Comparison of ENCODE assay signal across 8 mouse cellular contexts in genomic region chr2:77309313-77309712, GRCm38 (mm10). TPM values are rescaled to one million over a fixed set of nuclear protein-coding genes. Genes with fewer than 3 reads are reported as not detected.
DNase-seq lines count a peak whose midpoint lies in the region; ATAC-seq and TF ChIP-seq lines count a peak whose summit lies in the region.

No protein-coding gene starts in this region.

- H3K9me3 ChIP-seq in heart, embryonic 11.5 days (replicated peaks; ENCODE audit: control insufficient read depth, low read length) = no peaks in the 10 kb centered on the region
- H3K9me3 ChIP-seq in ES-Bruce4 (replicated peaks; ENCODE audit: control insufficient read depth, insufficient read depth, low read length, poor library complexity, severe bottlenecking) = no peaks in the 10 kb centered on the region
- no peaks in the 10 kb centered on the region for H3K9me3 ChIP-seq in limb, embryonic 11.5 days (ENCODE audit: control insufficient read depth, low read length)

- TF ChIP-seq CTCF in ES-Bruce4 (IDR thresholded peaks at IDR 0.05; ENCODE audit: low read depth, low read length) = peak; percentile 84
- TF ChIP-seq CTCF in heart, adult 2 months (IDR thresholded peaks at IDR 0.05) = peak; percentile 88

- H3K36me3 ChIP-seq in heart, embryonic 11.5 days (ENCODE audit: control insufficient read depth, insufficient read depth, low read length) = no peaks in the 10 kb centered on the region
- no peaks in the 10 kb centered on the region for H3K36me3 ChIP-seq in ES-Bruce4 (ENCODE audit: control insufficient read depth, insufficient read depth, low read length, poor library complexity, severe bottlenecking)
- H3K36me3 ChIP-seq in heart, adult 2 months (ENCODE audit: control insufficient read depth, insufficient read depth, low read length) = peaks cover 4% of the 10 kb centered on the region
- no peaks in the 10 kb centered on the region for H3K36me3 ChIP-seq in limb, embryonic 11.5 days (ENCODE audit: control insufficient read depth, insufficient read depth, low read length)

- H3K4me3 ChIP-seq in heart, embryonic 11.5 days (ENCODE audit: low read depth, low read length) = no peak overlapping the region
- no peak overlapping the region; the same call in 1 of the 2 replicates for H3K4me3 ChIP-seq in ES-Bruce4 (ENCODE audit: low read depth, low read length)
- no peak overlapping the region for H3K4me3 ChIP-seq in heart, adult 2 months
- no peak overlapping the region for H3K4me3 ChIP-seq in limb, embryonic 11.5 days (ENCODE audit: low read depth, low read length)

- ATAC-seq in heart, embryonic 11.5 days (replicated peaks; ENCODE audit: insufficient number of reproducible peaks, low FRiP score, low TSS enrichment) = no peak
- ATAC-seq in limb, embryonic 11.5 days (ENCODE audit: insufficient number of reproducible peaks, low FRiP score, low TSS enrichment, low read depth) = no peak
- no peak for ATAC-seq in erythroblast, adult 5-6 weeks (replicated peaks; ENCODE audit: low FRiP score, poor library complexity, severe bottlenecking)

- WGBS in heart, embryonic 11.5 days (ENCODE audit: insufficient replicate concordance) = 54% methylated on average over 7 of the region's 7 CpGs
- WGBS in heart, adult 2 months = 54% methylated on average over 7 of the region's 7 CpGs
- 64% methylated on average over 7 of the region's 7 CpGs for WGBS in limb, embryonic 11.5 days

- TF ChIP-seq POLR2A in ES-Bruce4 (IDR thresholded peaks at IDR 0.05; ENCODE audit: insufficient read depth, low read length) = no peak
- no peak for TF ChIP-seq POLR2A in heart, adult 2 months (IDR thresholded peaks at IDR 0.05; ENCODE audit: insufficient read depth, low read depth, low read length)

- no peak for TF ChIP-seq EP300 in ES-Bruce4 (IDR thresholded peaks at IDR 0.05; ENCODE audit: insufficient read depth, low read depth, low read length)
- TF ChIP-seq EP300 in heart, adult 2 months (IDR thresholded peaks at IDR 0.05; ENCODE audit: insufficient read depth, low read depth, low read length) = no peak

- peak; percentile 95 for DNase-seq in heart, adult 11 months
- peak; percentile 10 for DNase-seq in c-Kit-positive CD71-negative TER-119-negative erythroid progenitor cells, embryonic 14.5 days (ENCODE audit: low read depth)
- peak; percentile 59 to 76 for DNase-seq in heart, adult 2 months
- DNase-seq in limb, embryonic 11.5 days (ENCODE audit: low spot score) = peak; percentile 54
- DNase-seq in retina, embryonic 14.5 days (ENCODE audit: low spot score) = peak; percentile 33

- no peaks in the 10 kb centered on the region for H3K27me3 ChIP-seq in heart, embryonic 11.5 days (ENCODE audit: control insufficient read depth, insufficient read depth, low read length)
- no peaks in the 10 kb centered on the region for H3K27me3 ChIP-seq in ES-Bruce4 (ENCODE audit: control insufficient read depth, insufficient read depth, low read length, poor library complexity, severe bottlenecking)
- H3K27me3 ChIP-seq in heart, adult 2 months (ENCODE audit: control insufficient read depth, insufficient read depth, low read length) = no peaks in the 10 kb centered on the region
- no peaks in the 10 kb centered on the region for H3K27me3 ChIP-seq in limb, embryonic 11.5 days (ENCODE audit: control insufficient read depth, insufficient read depth, low read length)

- intact Hi-C loops in heart, adult 2 months (cut with DNase I) = loop anchor here (2.0 kb wide), 1 partner anchor 33 kb away; no protein-coding TSS in a partner anchor

- no peaks in the 10 kb centered on the region; the same call in 1 of the 2 replicates for H3K4me1 ChIP-seq in heart, embryonic 11.5 days (ENCODE audit: control insufficient read depth, insufficient read depth, low read length)
- H3K4me1 ChIP-seq in ES-Bruce4 (ENCODE audit: control insufficient read depth, insufficient read depth, low read length) = peaks cover 4% of the 10 kb centered on the region
- H3K4me1 ChIP-seq in heart, adult 2 months (ENCODE audit: control insufficient read depth, insufficient read depth, low read length) = peaks cover 5% of the 10 kb centered on the region; the same call in 1 of the 2 replicates
- no peaks in the 10 kb centered on the region for H3K4me1 ChIP-seq in limb, embryonic 11.5 days (ENCODE audit: control insufficient read depth, insufficient read depth, low read length)

- H3K9ac ChIP-seq in heart, embryonic 11.5 days (ENCODE audit: low read depth, low read length) = no peak overlapping the region
- no peak overlapping the region for H3K9ac ChIP-seq in ES-Bruce4 (ENCODE audit: low read depth, poor library complexity, severe bottlenecking)
- no peak overlapping the region for H3K9ac ChIP-seq in heart, adult 2 months (ENCODE audit: low read depth, low read length)
- no peak overlapping the region for H3K9ac ChIP-seq in limb, embryonic 11.5 days (ENCODE audit: low read length)

- H3K79me2 ChIP-seq in heart, adult 2 months (replicated peaks; ENCODE audit: control insufficient read depth, insufficient read depth, low read length) = no peaks in the 10 kb centered on the region

- H3K4me2 ChIP-seq in heart, embryonic 11.5 days = no peak overlapping the region
- H3K4me2 ChIP-seq in limb, embryonic 11.5 days (ENCODE audit: low read depth, severe bottlenecking) = no peak overlapping the region

- no peak overlapping the region for H3K27ac ChIP-seq in heart, embryonic 11.5 days (ENCODE audit: low read depth, low read length)
- H3K27ac ChIP-seq in ES-Bruce4 (ENCODE audit: insufficient read depth, low read length) = no peak overlapping the region
- H3K27ac ChIP-seq in heart, adult 2 months = no peak overlapping the region
- H3K27ac ChIP-seq in limb, embryonic 11.5 days (replicated peaks; ENCODE audit: low read depth, low read length) = no peak overlapping the region

RNA-seq across cellular contexts. Expression of gene Sestd1, which starts 28.9 kb away (rescaled TPM):
- polyA plus RNA-seq in heart, embryonic 11.5 days (2014; fragmentation: Nextera tagmentation; extraction: Ambion mirVana) = 12.9 and 15.8 TPM in 2 replicates
- 23.5 and 27.2 TPM in 2 replicates for polyA plus RNA-seq in ES-Bruce4 (2011; ENCODE audit: insufficient read depth, insufficient read length, low read depth, missing spikeins)
- total RNA-seq in heart, adult 2 months (2021) = 10 to 100 TPM; 18.3 to 21.2 TPM
- polyA plus RNA-seq in heart, adult 2 months (2012; rRNA removed) = 9.0 and 14.6 TPM in 2 replicates
- polyA plus RNA-seq in limb, embryonic 11.5 days (2014; fragmentation: Nextera tagmentation; extraction: Ambion mirVana) = 28.5 and 32.1 TPM in 2 replicates
- 0.38 TPM in 1 of 2 replicates, not detected in the other for total RNA-seq in erythroblast, adult 5-6 weeks (2015; ENCODE audit: low replicate concordance)
- 0.51 and 0.70 TPM in 2 replicates for total RNA-seq in erythroblast, adult 5-6 weeks (2017; ENCODE audit: low replicate concordance)

Comparison
In these comparisons a context has a peak if more than half of its experiments do, and no peak if none do; other contexts are left out.
1. DNase-seq: peak in every context shown above with its lines; median percentile 95 in heart, adult 11 months; 68 in heart, adult 2 months; 54 in limb, embryonic 11.5 days; 33 in retina, embryonic 14.5 days; 10 in c-Kit-positive CD71-negative TER-119-negative erythroid progenitor cells, embryonic 14.5 days.